Mouse (Mus musculus) effector memory CD4-positive, alpha-beta T cell, adult 7 months (primary cell): ENCODE results near the gene Cops3. TPM values are rescaled to one million over a fixed set of nuclear protein-coding genes. Genes with fewer than 3 reads are reported as not detected.

Experiments used
- polyA plus RNA-seq: library from polyadenylated mRNA; unstranded; fragments of 100-300 nt; shearing (Covaris generic); gene quantifications from one replicate; pipeline ENCODE4 v1.2.1, GENCODE M21; 2017

Cops3 gene
- 82.9 TPM for polyA plus RNA-seq

DNA sequence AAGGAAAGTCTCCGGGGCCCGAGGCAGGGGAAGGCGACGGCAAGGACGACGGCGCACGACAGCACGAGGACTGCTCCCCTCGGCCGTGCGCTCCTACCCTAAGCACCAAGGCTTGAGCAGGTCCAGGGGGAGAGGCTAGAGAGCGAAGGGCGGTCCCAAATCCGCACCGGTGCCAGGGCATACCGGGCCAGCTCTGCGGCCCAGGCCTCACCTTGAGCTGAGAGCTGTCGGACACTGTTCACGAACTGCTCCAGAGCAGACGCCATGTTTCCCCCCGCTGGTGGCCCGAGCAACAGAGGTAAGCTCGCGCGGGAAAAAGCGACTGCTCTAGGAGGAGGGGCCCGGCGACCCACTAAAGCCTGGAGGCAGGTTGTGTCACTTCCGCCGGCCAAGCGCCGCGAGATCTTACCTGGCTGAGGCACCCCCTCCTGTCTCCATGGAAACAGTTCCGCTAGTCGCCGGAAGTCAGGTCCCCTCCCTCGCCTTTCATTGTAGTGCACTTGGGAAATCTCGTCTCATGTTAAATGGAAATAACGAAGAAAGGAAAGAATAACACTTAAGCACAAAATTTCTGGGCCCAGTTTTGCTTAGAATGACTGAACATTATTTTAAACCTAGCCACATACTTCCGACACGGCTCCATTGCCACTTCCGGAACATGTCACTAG, at the start of gene Cops3:
Cops3 (minus strand) TSS at position 380 of the 668 bp plus-strand sequence.

DNA sequence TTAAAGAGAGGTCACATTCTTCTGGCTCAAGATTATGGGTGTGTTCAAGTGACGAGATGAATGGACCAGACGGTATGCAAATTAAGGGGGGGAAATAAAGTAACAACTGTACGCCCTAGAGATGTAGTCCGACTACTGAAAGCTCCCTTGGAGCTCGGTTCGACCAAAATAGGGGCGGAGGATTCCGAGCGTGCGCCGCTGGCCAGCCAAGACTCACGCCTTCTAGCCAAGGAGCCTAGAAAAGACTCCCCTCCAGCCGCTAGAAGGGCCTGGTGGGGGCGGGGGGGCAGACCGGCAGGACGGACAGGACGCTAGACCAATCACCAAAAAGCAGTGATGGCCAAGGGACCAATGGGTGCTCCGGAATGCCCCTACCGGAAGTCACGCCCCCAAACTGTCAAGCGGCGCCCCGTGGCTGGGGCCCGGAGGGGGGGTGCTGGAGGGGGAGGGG, 605 bp downstream of the Cops3 start, which contains the start of gene Nt5m:
Nt5m (plus strand) TSS at position 440 of the 451 bp plus-strand sequence.

DNA sequence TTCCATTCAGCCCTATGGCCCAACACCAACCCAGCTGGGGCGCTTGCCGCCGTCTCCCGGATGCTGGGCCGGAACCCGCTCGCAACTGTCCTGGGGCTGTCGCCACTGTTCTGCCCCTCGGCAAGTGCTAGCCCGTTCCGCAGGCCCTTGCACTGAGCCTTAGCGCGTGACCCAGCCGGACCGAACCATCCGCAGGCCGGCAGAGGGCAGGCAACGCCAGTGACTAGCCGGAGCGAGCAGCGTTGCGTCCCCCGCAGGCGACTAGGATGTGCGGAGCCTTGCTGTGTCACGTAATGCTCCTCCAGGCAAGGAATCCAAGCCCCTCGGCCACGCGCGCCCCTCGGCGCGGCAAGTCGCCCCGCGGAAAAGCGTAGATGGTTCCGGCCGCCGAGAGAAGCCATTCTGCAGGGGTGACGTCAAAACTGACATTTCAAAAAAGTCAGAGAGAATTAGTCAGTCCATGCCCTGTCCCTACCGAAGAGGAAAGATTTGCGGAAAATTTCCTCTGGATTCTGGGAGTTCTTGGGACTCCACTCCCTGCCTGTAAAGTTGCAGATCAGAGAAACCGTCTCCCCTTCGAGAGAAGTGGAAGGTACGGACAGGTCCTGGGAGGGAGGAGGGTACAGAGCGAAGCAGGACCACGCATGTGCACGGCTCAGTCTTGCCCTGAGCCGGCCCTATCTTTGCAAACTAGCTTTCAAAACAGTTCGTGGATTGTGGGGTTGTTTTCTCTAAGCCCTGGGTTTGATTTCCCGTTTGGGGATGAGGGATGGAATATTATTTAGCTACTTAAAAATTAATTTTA, 29.8 kb downstream of the Cops3 start, which contains the start of gene Flcn:
Flcn (minus strand) TSS at position 347 of the 805 bp plus-strand sequence.

DNA sequence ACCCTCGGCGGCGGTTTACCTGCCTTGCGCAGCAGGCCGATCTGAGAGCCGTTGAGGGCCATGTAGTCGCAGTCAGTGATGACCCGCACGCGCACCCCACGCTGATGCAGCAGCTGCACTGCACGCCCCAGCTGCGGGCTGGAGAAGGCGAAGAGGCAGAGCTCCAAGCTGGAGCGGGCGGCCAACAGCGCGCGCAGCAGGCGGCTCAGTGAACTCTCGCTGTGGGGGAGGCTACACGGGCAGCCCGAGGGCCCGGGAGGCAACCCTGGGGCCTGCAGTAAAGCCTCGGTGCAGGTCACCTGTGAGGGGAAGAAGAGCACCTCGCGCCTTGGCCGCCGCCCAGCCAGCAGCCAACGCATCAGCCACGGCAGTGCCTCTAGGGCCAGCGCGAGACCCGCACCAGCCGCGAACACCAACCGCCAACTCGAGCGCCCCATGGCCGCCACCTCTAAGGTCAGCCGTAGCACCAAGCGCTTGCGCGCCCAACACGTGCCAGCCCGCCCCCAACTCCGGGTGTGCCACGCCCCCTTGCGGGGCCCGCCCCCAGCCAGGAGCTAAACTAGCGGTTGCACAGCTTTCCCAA, 52.3 kb downstream of the Cops3 start, which contains the start of gene Pld6:
Pld6 (minus strand) TSS at position 447 of the 583 bp plus-strand sequence.

Other genes with a start within 250 kb of the Cops3 start
- not detected for gene Olfr223, start 246.5 kb downstream of the Cops3 start, polyA plus RNA-seq
- gene Mprip, start 178.5 kb downstream of the Cops3 start, polyA plus RNA-seq, result 76.8 TPM
- gene Pld6, start 52.2 kb downstream of the Cops3 start, polyA plus RNA-seq, result not detected
- 41.1 TPM for gene Flcn, start 29.8 kb downstream of the Cops3 start, polyA plus RNA-seq
- gene Nt5m, start 391 bp downstream of the Cops3 start, polyA plus RNA-seq, result 10.1 TPM
- 7.7 TPM for gene Med9, start 108.4 kb upstream of the Cops3 start, polyA plus RNA-seq
- gene Rasd1, start 125.1 kb upstream of the Cops3 start, polyA plus RNA-seq, result 1.2 TPM
- 2.9 TPM for gene Pemt, start 206.7 kb upstream of the Cops3 start, polyA plus RNA-seq